Mouse (Mus musculus) ovary, adult 18-20 months (tissue): ENCODE data around the gene Ptrh1.

ENCODE experiments used
- DNase-seq: peaks from one replicate; pipeline ENCODE4 v3.0.0; 2022; ENCODE audit warnings: low spot score, mixed read lengths

Ptrh1 gene

GRCm38 (mm10) chr2:32798251-32798962, 22.8 kb downstream of the Ptrh1 start:
- DNase-seq = no peak

GRCm38 (mm10) chr2:32808816-32809566, 33.4 kb downstream of the Ptrh1 start:
- no peak for DNase-seq

- DNase-seq = no peak
Measured at GRCm38 (mm10) chr2:32811959-32812358, 36.4 kb downstream of the Ptrh1 start.

- no peak for DNase-seq
Measured at GRCm38 (mm10) chr2:32816497-32816896, 40.9 kb downstream of the Ptrh1 start.

GRCm38 (mm10) chr2:32816946-32817581, 41.5 kb downstream of the Ptrh1 start:
- no peak for DNase-seq

GRCm38 (mm10) chr2:32817589-32817988, 42.0 kb downstream of the Ptrh1 start:
- DNase-seq = no peak

- no peak for DNase-seq
Measured at GRCm38 (mm10) chr2:32818208-32818607, 42.6 kb downstream of the Ptrh1 start.

GRCm38 (mm10) chr2:32821041-32821802, 45.6 kb downstream of the Ptrh1 start:
- no peak for DNase-seq

GRCm38 (mm10) chr2:32822643-32823042, 47.1 kb downstream of the Ptrh1 start:
- no peak for DNase-seq

GRCm38 (mm10) chr2:32823153-32823552, 47.6 kb downstream of the Ptrh1 start:
- no peak for DNase-seq

GRCm38 (mm10) chr2:32823579-32824154, 48.1 kb downstream of the Ptrh1 start:
- DNase-seq = no peak

- DNase-seq = no peak
Measured at GRCm38 (mm10) chr2:32824181-32824580, 48.6 kb downstream of the Ptrh1 start.

- no peak for DNase-seq
Measured at GRCm38 (mm10) chr2:32824778-32825177, 49.2 kb downstream of the Ptrh1 start.

- no peak for DNase-seq
Measured at GRCm38 (mm10) chr2:32825796-32826195, 50.2 kb downstream of the Ptrh1 start.
